Mouse (Mus musculus) G1E (cell line): Measurements from ENCODE around the gene Nxpe4. TPM values are rescaled to one million over a fixed set of nuclear protein-coding genes. Genes with fewer than 3 reads are reported as not detected.
A peak's percentile ranks its signal among the peaks of the same experiment; 100 is the strongest.

Experiments used
- ATAC-seq: 2 replicates; pipeline ENCODE4 v1.8.0; 2016; ENCODE audit warnings: mild to moderate bottlenecking; ENCODE audit not compliant: insufficient number of reproducible peaks, poor library complexity, low FRiP score, severe bottlenecking; ENCODE audit errors: extremely low read depth
- DNase-seq: peaks from one replicate; pipeline ENCODE4 v3.0.0; 2012; ENCODE audit warnings: low spot score
- H3K27me3 ChIP-seq: 2 replicates; pipeline ENCODE4 v1.6.1; 2012; ENCODE audit warnings: mild to moderate bottlenecking, low read length, inconsistent platforms; ENCODE audit not compliant: insufficient read depth
- H3K36me3 ChIP-seq: replicated peaks from 2 replicates; pipeline ENCODE3; 2012; ENCODE audit warnings: mild to moderate bottlenecking, inconsistent platforms
- H3K4me1 ChIP-seq: 2 replicates; pipeline ENCODE4 v1.6.1; 2012; ENCODE audit warnings: low read depth, low read length, inconsistent platforms, mixed read lengths; ENCODE audit not compliant: insufficient read depth
- H3K4me3 ChIP-seq: 2 replicates; pipeline ENCODE4 v1.5.1; 2012; ENCODE audit warnings: low read depth, mild to moderate bottlenecking, inconsistent platforms, low read length, moderate library complexity, mixed read lengths
- H3K9me3 ChIP-seq: replicated peaks from 2 replicates; pipeline ENCODE4 v1.6.1; 2012; ENCODE audit warnings: inconsistent platforms
- CTCF ChIP-seq: IDR thresholded peaks from 2 replicates; pipeline ENCODE4 v1.5.1; 2012; ENCODE audit warnings: low read depth, low read length, inconsistent platforms, mixed read lengths
- GATA1 ChIP-seq: IDR thresholded peaks from 2 replicates; pipeline ENCODE4 v1.6.1; 2012; ENCODE audit warnings: borderline replicate concordance, low read length, inconsistent platforms, mixed read lengths
- GATA2 ChIP-seq: IDR thresholded peaks from 2 replicates; pipeline ENCODE4 v1.6.1; 2012; ENCODE audit warnings: low read depth, low read length, inconsistent platforms, borderline replicate concordance
- POLR2AphosphoS5 ChIP-seq: IDR thresholded peaks from 2 replicates; pipeline ENCODE4 v1.6.1; 2012; ENCODE audit warnings: low read depth, low read length, inconsistent platforms; ENCODE audit not compliant: insufficient replicate concordance
- TAL1 ChIP-seq: conservative IDR thresholded peaks from 2 replicates; pipeline ENCODE4 v1.6.1; 2012; ENCODE audit warnings: low read depth, low read length, inconsistent platforms, mixed read lengths
- polyA plus RNA-seq: library from polyadenylated mRNA; stranded (reverse); fragments of >175 nt; gene quantifications from 2 replicates; pipeline ENCODE4 v1.2.3, GENCODE M21; 2012
- total RNA-seq, 2 experiments: library from RNA; stranded (forward) in 1 of 2; stranded (reverse) in 1 of 2; fragments of 200-1000 nt in 1 of 2; fragments of >200 nt in 1 of 2; fragmentation: Nextera tagmentation in 1 of 2; gene quantifications; 2 replicates each; pipeline ENCODE4 v1.2.3; 2014 to 2017

Gene Nxpe4
- total and polyA plus RNA-seq, 3 experiments = 5.8 to 177 (median 117) TPM

DNA sequence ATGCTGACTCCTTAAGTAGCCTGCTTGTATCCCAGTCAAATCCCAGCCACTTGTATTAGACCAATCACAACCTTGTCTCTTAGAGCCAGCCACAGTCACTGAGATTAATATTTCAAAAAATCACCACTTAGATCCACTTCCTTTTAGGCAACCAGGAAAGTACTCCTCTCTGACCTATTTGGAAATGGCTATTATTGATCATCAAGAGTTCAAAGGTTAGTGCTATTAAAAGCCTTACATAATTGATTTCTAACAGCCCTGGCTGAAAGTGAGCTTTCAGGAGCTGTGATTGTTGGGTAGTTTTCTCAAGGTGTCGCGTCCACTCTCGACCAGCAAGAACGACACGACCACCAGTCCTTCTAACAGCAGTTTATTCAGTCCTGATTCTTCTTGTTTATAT, 149.4 kb downstream of the Nxpe4 start:
- Histone ChIP-seq H3K27me3 (no peaks in the 10 kb centered on the region), H3K4me3 (no peak overlapping the region), H3K4me1 (peaks cover 4% of the 10 kb centered on the region; the same call in 1 of the 2 replicates), H3K9me3 (no peaks in the 10 kb centered on the region), H3K36me3 (no peaks in the 10 kb centered on the region)
- DNase-seq (no peak), ATAC-seq (no peak)
- TF ChIP-seq GATA2 (no peak), CTCF (no peak), POLR2AphosphoS5 (no peak), TAL1 (no peak), GATA1 (no peak)

DNA sequence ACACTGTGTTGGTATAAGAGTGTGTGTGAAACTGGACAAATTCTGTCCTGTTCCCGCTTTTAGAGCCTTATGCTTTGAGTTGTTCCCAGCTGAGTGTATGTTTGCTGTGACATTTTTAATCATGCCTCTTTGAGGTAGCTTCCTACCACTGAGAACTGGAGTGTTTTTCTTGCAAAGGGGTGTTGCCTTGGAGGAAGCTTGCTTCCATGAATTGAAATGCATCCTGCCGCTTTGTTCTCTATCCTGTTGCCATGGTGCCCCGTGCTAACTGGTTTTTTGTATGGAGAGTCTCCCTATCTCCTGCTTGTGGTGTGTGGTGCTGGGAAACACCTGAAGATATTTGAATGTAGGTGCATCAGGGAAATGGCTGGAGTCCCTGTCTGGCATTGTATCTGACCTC, 152.4 kb downstream of the Nxpe4 start:
- no peak overlapping the region for H3K4me3 ChIP-seq
- ATAC-seq = no peak
- H3K4me1 ChIP-seq = peaks cover 4% of the 10 kb centered on the region; the same call in 1 of the 2 replicates
- no peaks in the 10 kb centered on the region for H3K9me3 ChIP-seq
- no peak for TF ChIP-seq TAL1
- no peak for TF ChIP-seq POLR2AphosphoS5
- no peak for TF ChIP-seq GATA2
- no peak for TF ChIP-seq GATA1
- no peak for TF ChIP-seq CTCF
- DNase-seq = no peak
- no peaks in the 10 kb centered on the region for H3K36me3 ChIP-seq
- H3K27me3 ChIP-seq = no peaks in the 10 kb centered on the region

DNA sequence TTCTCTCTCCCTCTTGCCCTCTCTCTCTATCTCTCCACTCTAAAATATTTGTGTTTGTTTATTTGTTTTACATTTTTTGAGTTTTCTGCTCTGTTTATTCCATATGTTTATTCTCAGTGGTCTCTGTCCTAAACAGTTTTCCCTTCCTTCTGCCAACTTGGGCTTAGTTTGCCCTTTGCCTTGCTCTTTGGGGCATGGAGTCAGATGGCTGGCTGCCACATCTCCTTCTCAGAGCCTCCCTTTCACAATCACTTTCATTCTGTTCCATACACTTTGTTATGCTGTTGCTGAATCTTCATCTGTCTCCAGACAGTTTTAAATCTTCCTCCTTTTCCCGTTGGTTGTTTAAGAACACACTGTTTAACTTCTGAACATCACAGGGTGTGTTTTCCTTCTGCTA, 154.0 kb downstream of the Nxpe4 start:
- Histone ChIP-seq H3K4me1 (peaks cover 5% of the 10 kb centered on the region), H3K4me3 (no peak overlapping the region), H3K27me3 (no peaks in the 10 kb centered on the region), H3K36me3 (no peaks in the 10 kb centered on the region), H3K9me3 (no peaks in the 10 kb centered on the region)
- no peak for ATAC-seq
- DNase-seq = no peak
- TF ChIP-seq GATA2 (no peak), CTCF (no peak), POLR2AphosphoS5 (no peak), GATA1 (no peak), TAL1 (no peak)

DNA sequence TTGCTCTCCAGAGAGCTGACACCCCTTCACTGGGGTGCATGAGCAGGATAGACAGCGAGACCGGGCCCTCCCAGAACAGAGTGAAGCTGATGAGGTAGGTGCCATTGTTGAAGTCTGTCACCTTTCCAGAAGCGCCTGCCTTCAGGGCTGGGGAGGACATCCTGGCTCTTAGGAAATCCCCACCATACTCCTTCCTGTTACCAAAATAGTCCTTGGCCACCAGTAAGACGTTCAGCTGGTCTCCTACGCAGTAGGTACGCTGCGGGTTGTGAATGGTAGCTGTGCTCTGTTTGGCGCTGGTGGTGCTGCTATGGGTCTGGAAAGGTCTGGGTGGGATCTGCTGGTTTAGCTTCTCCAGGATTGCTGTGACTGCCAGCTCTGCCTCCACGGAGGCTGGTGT, 164.5 kb downstream of the Nxpe4 start:
- peaks cover 19% of the 10 kb centered on the region for H3K4me1 ChIP-seq
- no peak for DNase-seq
- H3K36me3 ChIP-seq = peaks cover 9% of the 10 kb centered on the region
- TF ChIP-seq TAL1 (no peak), GATA1 (no peak), GATA2 (no peak), CTCF (no peak), POLR2AphosphoS5 (no peak)
- H3K27me3 ChIP-seq = no peaks in the 10 kb centered on the region
- H3K4me3 ChIP-seq = no peak overlapping the region
- ATAC-seq = no peak
- H3K9me3 ChIP-seq = no peaks in the 10 kb centered on the region

DNA sequence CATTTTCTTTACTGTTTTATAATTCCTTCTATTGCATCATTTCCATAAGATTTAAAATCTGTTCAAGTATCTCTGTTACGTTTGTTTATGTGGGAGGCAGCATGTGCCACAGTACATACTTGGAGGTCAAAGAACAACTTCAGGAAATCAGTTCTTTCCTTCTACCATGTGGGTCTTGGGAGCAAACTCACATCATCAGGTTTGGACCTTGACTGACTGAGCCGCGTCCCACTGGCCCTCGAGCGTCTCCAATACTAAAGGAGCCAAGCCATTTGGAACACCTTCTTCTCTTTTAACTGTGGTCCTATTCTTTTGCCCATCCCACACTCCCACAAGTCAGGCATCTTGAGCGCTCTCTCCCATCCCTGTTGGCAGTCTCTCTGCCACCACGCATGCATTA, 167.8 kb downstream of the Nxpe4 start:
- Histone ChIP-seq H3K4me3 (no peak overlapping the region), H3K9me3 (no peaks in the 10 kb centered on the region), H3K27me3 (no peaks in the 10 kb centered on the region), H3K4me1 (peaks cover 16% of the 10 kb centered on the region), H3K36me3 (peaks cover 11% of the 10 kb centered on the region)
- no peak for TF ChIP-seq TAL1
- TF ChIP-seq GATA2 = no peak
- no peak for TF ChIP-seq CTCF
- TF ChIP-seq GATA1 = no peak
- no peak for TF ChIP-seq POLR2AphosphoS5
- DNase-seq (no peak), ATAC-seq (no peak)

DNA sequence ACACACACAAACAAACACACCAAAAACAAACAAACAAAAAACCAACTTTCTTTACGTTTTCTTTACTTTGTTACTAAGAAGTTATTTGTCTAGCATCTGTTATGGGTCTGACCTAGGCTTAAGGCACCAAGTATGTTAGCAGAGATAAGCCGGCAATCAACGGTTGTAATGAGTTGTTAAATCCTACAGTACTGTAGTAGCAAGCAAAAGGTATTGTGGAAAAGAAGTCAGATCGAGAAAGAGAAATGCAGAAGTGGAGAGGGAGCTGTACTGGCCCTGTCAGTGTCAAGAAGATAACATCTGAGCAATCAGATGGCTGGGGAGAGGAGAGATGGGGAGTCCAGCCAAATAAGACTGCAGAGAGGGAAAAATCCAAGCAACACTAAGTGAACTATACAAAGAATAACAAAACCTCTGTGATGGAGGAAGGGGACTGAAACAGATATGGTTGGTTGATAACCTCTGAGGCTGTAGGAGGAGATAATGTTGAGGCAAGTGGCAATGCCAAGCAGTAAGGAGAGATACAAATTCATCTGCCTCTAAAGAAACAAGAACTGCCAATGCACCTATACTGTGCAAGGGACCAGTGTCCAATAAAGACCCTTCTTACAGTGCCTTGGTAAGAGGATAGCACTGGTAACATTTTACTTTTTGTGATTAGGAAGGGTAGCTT, 177.1 kb downstream of the Nxpe4 start:
- H3K4me1 ChIP-seq = peaks cover 67% of the 10 kb centered on the region
- peak; percentile 86 for ATAC-seq

DNA sequence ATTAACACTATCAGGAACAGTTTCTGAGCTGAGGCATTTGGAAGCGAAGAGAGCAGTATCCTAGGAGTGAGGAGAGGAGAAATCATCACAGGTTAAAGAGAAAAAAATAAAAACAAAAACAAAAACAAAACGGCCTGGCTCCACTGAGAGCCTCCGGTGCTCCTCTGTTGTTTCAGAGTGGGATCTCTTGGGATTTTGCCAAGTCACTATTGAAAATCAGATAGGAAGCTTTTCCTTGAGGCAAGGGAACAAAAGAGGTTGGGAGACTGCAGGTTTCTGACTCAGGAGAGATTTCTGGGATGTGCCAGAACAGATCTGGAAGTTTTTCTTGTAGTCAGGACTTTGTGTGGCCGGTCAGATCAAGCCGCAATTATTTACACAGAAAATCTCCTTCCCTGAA, 177.7 kb downstream of the Nxpe4 start:
- ATAC-seq = no peak
- Histone ChIP-seq H3K36me3 (no peaks in the 10 kb centered on the region), H3K4me1 (peaks cover 64% of the 10 kb centered on the region), H3K27me3 (no peaks in the 10 kb centered on the region), H3K4me3 (peak overlapping the region; percentile 13; the same call in 1 of the 2 replicates), H3K9me3 (no peaks in the 10 kb centered on the region)
- no peak for DNase-seq
- TF ChIP-seq GATA2 = no peak
- TF ChIP-seq POLR2AphosphoS5 = no peak
- no peak for TF ChIP-seq CTCF
- TF ChIP-seq TAL1 = no peak
- no peak for TF ChIP-seq GATA1

More for the DNA sequence above, 177.1 kb downstream of the Nxpe4 start:
- H3K36me3 ChIP-seq = no peaks in the 10 kb centered on the region
- H3K27me3 ChIP-seq = no peaks in the 10 kb centered on the region
- no peak overlapping the region; the same call in 1 of the 2 replicates for H3K4me3 ChIP-seq
- peak; percentile 41 for DNase-seq
- TF ChIP-seq TAL1 = peak; percentile 65
- TF ChIP-seq GATA2 = no peak
- no peaks in the 10 kb centered on the region for H3K9me3 ChIP-seq
